ENCODE assay signal across 21 mouse cellular contexts in genomic region chr5:106367831-106368230, GRCm38 (mm10).
"Had no signal": no experiment of that assay in that cellular context is flagged by ENCODE, and none has a peak within 500 bp of the region (broad histone marks: within the 10 kb centered on the region; RNA-seq: fewer than 3 reads in every experiment).

No protein-coding gene starts in this region.

- H3K4me2 ChIP-seq: limb, embryonic 12.5 days; limb, embryonic 15.5 days; liver, embryonic 12.5 days; liver, embryonic 15.5 days; lung, embryonic 15.5 days; midbrain, embryonic 12.5 days; stomach, embryonic 15.5 days had no signal

- H3K4me3 ChIP-seq: limb, embryonic 12.5 days; limb, embryonic 15.5 days; liver, embryonic 12.5 days; liver, embryonic 15.5 days; lung, embryonic 15.5 days; megakaryocyte, embryonic 14.5 days; midbrain, embryonic 12.5 days; stomach, embryonic 15.5 days had no signal

- H3K9me3 ChIP-seq: limb, embryonic 12.5 days; limb, embryonic 15.5 days; liver, embryonic 12.5 days; liver, embryonic 15.5 days; lung, embryonic 15.5 days; midbrain, embryonic 12.5 days; stomach, embryonic 15.5 days had no signal

- H3K4me1 ChIP-seq: limb, embryonic 12.5 days; limb, embryonic 15.5 days; liver, embryonic 12.5 days; liver, embryonic 15.5 days; lung, embryonic 15.5 days; megakaryocyte, embryonic 14.5 days; stomach, embryonic 15.5 days had no signal

- H3K36me3 ChIP-seq: limb, embryonic 12.5 days; limb, embryonic 15.5 days; liver, embryonic 12.5 days; liver, embryonic 15.5 days; lung, embryonic 15.5 days; midbrain, embryonic 12.5 days; stomach, embryonic 15.5 days had no signal

- H3K9ac ChIP-seq: limb, embryonic 12.5 days; limb, embryonic 15.5 days; liver, embryonic 12.5 days; liver, embryonic 15.5 days; lung, embryonic 15.5 days; midbrain, embryonic 12.5 days; stomach, embryonic 15.5 days had no signal

- DNase-seq: kidney, adult 18-20 months; kidney, adult 9 months; kidney, postnatal 14 days; kidney, postnatal 4 days; left cerebral cortex, postnatal 4 days; lung, adult 18-20 months; lung, postnatal 10 days; lung, postnatal 36 days; retina, postnatal 1 day; right cerebral cortex, postnatal 25 days; spleen, adult 18-20 months; thymus, postnatal 25 days had no signal

- H3K27ac ChIP-seq: limb, embryonic 12.5 days; limb, embryonic 15.5 days; liver, embryonic 12.5 days; liver, embryonic 15.5 days; lung, embryonic 15.5 days; midbrain, embryonic 12.5 days; stomach, embryonic 15.5 days had no signal

- ATAC-seq: intestine, embryonic 16.5 days; liver, embryonic 12.5 days had no signal

- H3K27me3 ChIP-seq: limb, embryonic 15.5 days; liver, embryonic 12.5 days; liver, embryonic 15.5 days; lung, embryonic 15.5 days; megakaryocyte, embryonic 14.5 days; stomach, embryonic 15.5 days had no signal
